Mouse (Mus musculus) stomach, postnatal 0 days (tissue): ENCODE results near the gene Snf8. TPM values are rescaled to one million over a fixed set of nuclear protein-coding genes. Genes with fewer than 3 reads are reported as not detected.

Experiments used
- ATAC-seq: fragments of 200-750 bp; cut with Nextera tagmentation; 2 replicates; pipeline ENCODE4 v1.8.0; 2017; ENCODE audit not compliant: low FRiP score, low TSS enrichment
- DNase-seq: peaks from one replicate; pipeline ENCODE4 v3.0.0-alpha.2; 2016; ENCODE audit warnings: low spot score
- H3K27ac ChIP-seq: fragments of 300-500 bp; sonication (generic); replicated peaks from 2 replicates; pipeline ENCODE4 v1.5.1; 2014; ENCODE audit warnings: mild to moderate bottlenecking, control low read depth
- H3K27me3 ChIP-seq: fragments of 300-500 bp; sonication (generic); 2 replicates; pipeline ENCODE4 v1.6.1; 2014; ENCODE audit warnings: low read length; ENCODE audit not compliant: control insufficient read depth, insufficient read depth
- H3K36me3 ChIP-seq: fragments of 300-500 bp; sonication (generic); 2 replicates; pipeline ENCODE4 v1.6.1; 2014; ENCODE audit warnings: low read length, mixed read lengths; ENCODE audit not compliant: control insufficient read depth, insufficient read depth
- H3K4me1 ChIP-seq: fragments of 300-500 bp; sonication (generic); replicated peaks from 2 replicates; pipeline ENCODE4 v1.6.1; 2014; ENCODE audit warnings: antibody characterized with exemption; ENCODE audit not compliant: control insufficient read depth, insufficient read depth
- H3K4me2 ChIP-seq: fragments of 300-500 bp; sonication (generic); replicated peaks from 2 replicates; pipeline ENCODE4 v1.6.1; 2014; ENCODE audit warnings: low read depth, mild to moderate bottlenecking, control low read depth, moderate library complexity
- H3K4me3 ChIP-seq: fragments of 300-500 bp; sonication (generic); 2 replicates; pipeline ENCODE4 v1.5.1; 2014; ENCODE audit warnings: low read depth, low read length, control low read depth
- H3K9ac ChIP-seq: fragments of 300-500 bp; sonication (generic); 2 replicates; pipeline ENCODE4 v1.6.1; 2014; ENCODE audit warnings: mild to moderate bottlenecking, low read length, control low read depth, mixed read lengths
- H3K9me3 ChIP-seq: fragments of 300-500 bp; sonication (generic); 2 replicates; pipeline ENCODE4 v1.6.1; 2016; ENCODE audit warnings: low read length; ENCODE audit not compliant: control insufficient read depth
- CTCF ChIP-seq: IDR thresholded peaks from 2 replicates; pipeline ENCODE4 v1.5.1; 2016; ENCODE audit warnings: antibody characterized with exemption, low read depth, mild to moderate bottlenecking, moderate library complexity
- EP300 ChIP-seq: optimal IDR thresholded peaks from 2 replicates; pipeline ENCODE3; 2016; ENCODE audit warnings: antibody characterized with exemption
- WGBS: fragments of 180-500 bp; shearing (Covaris S2); extraction: QIAGEN DNeasy Blood & Tissue Kit; methylation state at CpG from one replicate; pipeline ENCODE4 v1.1.7; 2014; 5-methylcytosine and 5-hydroxymethylcytosine counted together
- polyA plus RNA-seq: library from polyadenylated mRNA; unstranded; fragments of >200 nt; fragmentation: Nextera tagmentation; extraction: Ambion mirVana; gene quantifications from 2 replicates; pipeline ENCODE4 v1.2.1, GENCODE M21; 2015

Gene Snf8
- polyA plus RNA-seq, 1 experiment from 2014 or later: 83.0 TPM

- peaks cover 3% of the 10 kb centered on the region for H3K4me1 ChIP-seq
- ATAC-seq (no peak), DNase-seq (no peak)
- no peak overlapping the region for H3K4me3 ChIP-seq
- H3K9me3 ChIP-seq: no peaks in the 10 kb centered on the region
- H3K27me3 ChIP-seq: no peaks in the 10 kb centered on the region
- WGBS: 93% methylated on average over 8 of the region's 8 CpGs
- TF ChIP-seq CTCF (peak; percentile 32), EP300 (no peak)
- no peak overlapping the region for H3K9ac ChIP-seq
- H3K36me3 ChIP-seq: no peaks in the 10 kb centered on the region
- no peak overlapping the region for H3K27ac ChIP-seq
- no peak overlapping the region for H3K4me2 ChIP-seq
Measured at GRCm38 (mm10) chr11:95994151-95994550, 40.5 kb upstream of the Snf8 start.

GRCm38 (mm10) chr11:96003100-96003900, 31.4 kb upstream of the Snf8 start:
- Histone ChIP-seq H3K4me1 (0 out of 2 replicates have a peak, but pooled peaks cover 4% of the 10 kb centered on the region), H3K4me3 (no peak overlapping the region)
- ATAC-seq: no peak

GRCm38 (mm10) chr11:96003969-96004792, 30.5 kb upstream of the Snf8 start:
- ATAC-seq: no peak
- peak overlapping the region; percentile 84 for H3K27ac ChIP-seq
- peak overlapping the region; percentile 62 for H3K4me3 ChIP-seq
- H3K4me1 ChIP-seq: 0 out of 2 replicates have a peak, but pooled peaks cover 4% of the 10 kb centered on the region
- H3K36me3 ChIP-seq: no peaks in the 10 kb centered on the region
- H3K9ac ChIP-seq: peak overlapping the region; percentile 81
- peak overlapping the region; percentile 88 for H3K4me2 ChIP-seq
- H3K9me3 ChIP-seq: no peaks in the 10 kb centered on the region
- TF ChIP-seq EP300: no peak
- TF ChIP-seq CTCF: no peak
- WGBS: 9% methylated on average over 21 of the region's 32 CpGs
- DNase-seq: no peak
- peaks cover 5% of the 10 kb centered on the region; the same call in 1 of the 2 replicates for H3K27me3 ChIP-seq

More at GRCm38 (mm10) chr11:96003100-96003900, 31.4 kb upstream of the Snf8 start:
- TF ChIP-seq CTCF (no peak), EP300 (no peak)
- DNase-seq: no peak
- Histone ChIP-seq H3K4me2 (peak overlapping the region; percentile 88), H3K27me3 (peaks cover 5% of the 10 kb centered on the region; the same call in 1 of the 2 replicates), H3K9me3 (no peaks in the 10 kb centered on the region), H3K36me3 (no peaks in the 10 kb centered on the region), H3K27ac (no peak overlapping the region), H3K9ac (no peak overlapping the region)
- 28% methylated on average over 12 of the region's 12 CpGs for WGBS

- H3K4me2 ChIP-seq: peak overlapping the region; percentile 88
- WGBS: under 1% methylated on average over 43 of the region's 57 CpGs
- ATAC-seq (peak; percentile 53), DNase-seq (peak; percentile 64)
- H3K9me3 ChIP-seq: no peaks in the 10 kb centered on the region
- 0 out of 2 replicates have a peak, but pooled peaks cover 4% of the 10 kb centered on the region for H3K4me1 ChIP-seq
- H3K36me3 ChIP-seq: no peaks in the 10 kb centered on the region
- no peak for TF ChIP-seq CTCF
- no peak for TF ChIP-seq EP300
- H3K9ac ChIP-seq: peak overlapping the region; percentile 81
- peak overlapping the region; percentile 62 for H3K4me3 ChIP-seq
- peaks cover 5% of the 10 kb centered on the region; the same call in 1 of the 2 replicates for H3K27me3 ChIP-seq
- peak overlapping the region; percentile 84 for H3K27ac ChIP-seq
Measured at GRCm38 (mm10) chr11:96004793-96005402, 29.8 kb upstream of the Snf8 start.

GRCm38 (mm10) chr11:96005403-96006271, 29.0 kb upstream of the Snf8 start, which contains the start of gene Igf2bp1:
Gene Igf2bp1 (minus strand): TSS chr11:96005940.
- Histone ChIP-seq H3K4me1 (0 out of 2 replicates have a peak, but pooled peaks cover 4% of the 10 kb centered on the region), H3K36me3 (no peaks in the 10 kb centered on the region), H3K27ac (peak within 1 kb of the TSS; percentile 84), H3K4me3 (peak within 1 kb of the TSS; percentile 62), H3K9ac (peak within 1 kb of the TSS; percentile 81), H3K9me3 (no peaks in the 10 kb centered on the region), H3K27me3 (peaks cover 6% of the 10 kb centered on the region; the same call in 1 of the 2 replicates), H3K4me2 (peak within 1 kb of the TSS; percentile 88)
- TF ChIP-seq EP300 (no peak), CTCF (no peak)
- DNase-seq: peak; percentile 70
- ATAC-seq: peak; percentile 69
- WGBS: under 1% methylated on average over 67 of the region's 74 CpGs
